Mouse (Mus musculus) R1 (cell line): Measurements from ENCODE around the gene Gm20830.
"Not testable (repeated sequence)": the region's sequence is repeated elsewhere in the genome, so short reads cannot be mapped to it uniquely, and the experiment has no call there.

Experiments used
- DNase-seq: peaks from one replicate; pipeline ENCODE4 v3.0.0-alpha.2; 2018; ENCODE audit warnings: low read depth, low spot score

Gm20830 gene

DNA sequence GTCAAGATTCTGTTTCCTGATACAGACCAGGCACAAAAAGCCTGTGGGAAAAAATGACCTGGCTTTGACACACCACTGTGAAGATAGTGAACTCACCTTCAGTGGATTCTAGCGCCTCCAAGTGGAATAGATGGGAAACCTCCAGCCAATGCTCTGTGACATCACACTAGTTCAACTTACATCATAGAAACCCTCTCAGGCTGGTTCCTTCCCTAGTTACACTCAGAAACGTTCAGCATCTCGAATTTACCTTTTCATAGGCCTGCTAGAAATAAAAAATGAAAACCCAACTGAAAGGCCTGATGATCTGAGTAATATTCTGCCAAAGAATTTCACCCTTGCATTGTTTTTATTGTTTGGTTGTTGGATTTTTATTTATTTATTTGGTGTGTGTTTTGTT, at the start of gene Gm20830:
Gm20830 (minus strand) TSS at position 101 of the 400 bp plus-strand sequence.
- not testable (repeated sequence) for DNase-seq
